Mouse (Mus musculus): ENCODE measurements at regions not wholly inside any gene's neighbourhood (a gene's known extent, or its start where the extent isn't known, plus 50 kb on each side); places are given as distances from the start of the nearest gene placed in this dataset.

GRCm38 (mm10) chr9:115545792-115546191 is 235.6 kb upstream of the Stt3b start:
- TF ChIP-seq GATA1 (IDR thresholded peaks at IDR 0.05; ENCODE audit: low read length) (no peak), TAL1 (IDR thresholded peaks at IDR 0.05; ENCODE audit: low read length) (no peak)

GRCm38 (mm10) chr9:115547625-115548325 is 237.6 kb upstream of the Stt3b start:
- H3K36me3 ChIP-seq (ENCODE audit: control insufficient read depth) = no peaks in the 10 kb centered on the region
- peaks cover 6% of the 10 kb centered on the region for H3K4me1 ChIP-seq (ENCODE audit: control insufficient read depth)
- no peak overlapping the region for H3K4me3 ChIP-seq (replicated peaks)
- H3K9me3 ChIP-seq (ENCODE audit: control insufficient read depth, low read length) = peaks cover 4% of the 10 kb centered on the region; the same call in 1 of the 2 replicates
- H3K27me3 ChIP-seq (ENCODE audit: control insufficient read depth) = no peaks in the 10 kb centered on the region
- no peak for TF ChIP-seq TAL1 (IDR thresholded peaks at IDR 0.05; ENCODE audit: low read length)
- TF ChIP-seq GATA1 (IDR thresholded peaks at IDR 0.05; ENCODE audit: low read length) = no peak

More at GRCm38 (mm10) chr9:115545792-115546191, 235.6 kb upstream of the Stt3b start:
- Histone ChIP-seq H3K9me3 (ENCODE audit: control insufficient read depth, low read length) (peaks cover 2% of the 10 kb centered on the region; the same call in 1 of the 2 replicates), H3K4me1 (ENCODE audit: control insufficient read depth) (peaks cover 4% of the 10 kb centered on the region), H3K4me3 (replicated peaks) (no peak overlapping the region), H3K36me3 (ENCODE audit: control insufficient read depth) (no peaks in the 10 kb centered on the region), H3K27me3 (ENCODE audit: control insufficient read depth) (no peaks in the 10 kb centered on the region)

- Histone ChIP-seq H3K27me3 (ENCODE audit: control insufficient read depth) (no peaks in the 10 kb centered on the region), H3K36me3 (ENCODE audit: control insufficient read depth) (no peaks in the 10 kb centered on the region), H3K9me3 (ENCODE audit: control insufficient read depth, low read length) (peaks cover 4% of the 10 kb centered on the region; the same call in 1 of the 2 replicates), H3K4me1 (ENCODE audit: control insufficient read depth) (peaks cover 6% of the 10 kb centered on the region), H3K4me3 (replicated peaks) (no peak overlapping the region)
- TF ChIP-seq TAL1 (IDR thresholded peaks at IDR 0.05; ENCODE audit: low read length) (no peak), GATA1 (IDR thresholded peaks at IDR 0.05; ENCODE audit: low read length) (no peak)
Measured at GRCm38 (mm10) chr9:115548722-115549349, 238.6 kb upstream of the Stt3b start.

GRCm38 (mm10) chr9:115551080-115551479 is 240.9 kb upstream of the Stt3b start:
- Histone ChIP-seq H3K36me3 (ENCODE audit: control insufficient read depth) (no peaks in the 10 kb centered on the region), H3K4me3 (replicated peaks) (no peak overlapping the region), H3K9me3 (ENCODE audit: control insufficient read depth, low read length) (peaks cover 4% of the 10 kb centered on the region; the same call in 1 of the 2 replicates), H3K27me3 (ENCODE audit: control insufficient read depth) (no peaks in the 10 kb centered on the region), H3K4me1 (ENCODE audit: control insufficient read depth) (peaks cover 6% of the 10 kb centered on the region)
- TF ChIP-seq GATA1 (IDR thresholded peaks at IDR 0.05; ENCODE audit: low read length) (no peak), TAL1 (IDR thresholded peaks at IDR 0.05; ENCODE audit: low read length) (no peak)

GRCm38 (mm10) chr9:115551501-115551900 is 241.3 kb upstream of the Stt3b start:
- TF ChIP-seq GATA1 (IDR thresholded peaks at IDR 0.05; ENCODE audit: low read length) (no peak), TAL1 (IDR thresholded peaks at IDR 0.05; ENCODE audit: low read length) (no peak)
- Histone ChIP-seq H3K27me3 (ENCODE audit: control insufficient read depth) (no peaks in the 10 kb centered on the region), H3K9me3 (ENCODE audit: control insufficient read depth, low read length) (peaks cover 4% of the 10 kb centered on the region; the same call in 1 of the 2 replicates), H3K4me1 (ENCODE audit: control insufficient read depth) (peaks cover 6% of the 10 kb centered on the region), H3K36me3 (ENCODE audit: control insufficient read depth) (no peaks in the 10 kb centered on the region), H3K4me3 (replicated peaks) (no peak overlapping the region)

GRCm38 (mm10) chr9:115558131-115558530 is 247.9 kb upstream of the Stt3b start:
- Histone ChIP-seq H3K4me1 (ENCODE audit: control insufficient read depth) (no peaks in the 10 kb centered on the region), H3K36me3 (ENCODE audit: control insufficient read depth) (no peaks in the 10 kb centered on the region), H3K4me3 (replicated peaks) (no peak overlapping the region), H3K27me3 (ENCODE audit: control insufficient read depth) (no peaks in the 10 kb centered on the region), H3K9me3 (ENCODE audit: control insufficient read depth, low read length) (peaks cover 11% of the 10 kb centered on the region)
- no peak for TF ChIP-seq GATA1 (IDR thresholded peaks at IDR 0.05; ENCODE audit: low read length)
- no peak for TF ChIP-seq TAL1 (IDR thresholded peaks at IDR 0.05; ENCODE audit: low read length)

- TF ChIP-seq GATA1 (IDR thresholded peaks at IDR 0.05; ENCODE audit: low read length) (no peak), TAL1 (IDR thresholded peaks at IDR 0.05; ENCODE audit: low read length) (no peak)
- Histone ChIP-seq H3K9me3 (ENCODE audit: control insufficient read depth, low read length) (peaks cover 11% of the 10 kb centered on the region), H3K4me3 (replicated peaks) (no peak overlapping the region)
Measured at GRCm38 (mm10) chr9:115559521-115559920, 249.3 kb upstream of the Stt3b start.

GRCm38 (mm10) chr9:115561207-115561606 is 251.0 kb upstream of the Stt3b start:
- Histone ChIP-seq H3K36me3 (ENCODE audit: control insufficient read depth) (no peaks in the 10 kb centered on the region), H3K27me3 (ENCODE audit: control insufficient read depth) (no peaks in the 10 kb centered on the region), H3K4me1 (ENCODE audit: control insufficient read depth) (no peaks in the 10 kb centered on the region), H3K9me3 (ENCODE audit: control insufficient read depth, low read length) (peaks cover 11% of the 10 kb centered on the region), H3K4me3 (replicated peaks) (no peak overlapping the region)
- no peak for TF ChIP-seq TAL1 (IDR thresholded peaks at IDR 0.05; ENCODE audit: low read length)
- no peak for TF ChIP-seq GATA1 (IDR thresholded peaks at IDR 0.05; ENCODE audit: low read length)

More at GRCm38 (mm10) chr9:115559521-115559920, 249.3 kb upstream of the Stt3b start:
- H3K4me1 ChIP-seq (ENCODE audit: control insufficient read depth) = no peaks in the 10 kb centered on the region
- no peaks in the 10 kb centered on the region for H3K27me3 ChIP-seq (ENCODE audit: control insufficient read depth)
- H3K36me3 ChIP-seq (ENCODE audit: control insufficient read depth) = no peaks in the 10 kb centered on the region

GRCm38 (mm10) chr9:115562783-115563182 is 252.6 kb upstream of the Stt3b start:
- Histone ChIP-seq H3K27me3 (ENCODE audit: control insufficient read depth) (no peaks in the 10 kb centered on the region), H3K36me3 (ENCODE audit: control insufficient read depth) (no peaks in the 10 kb centered on the region), H3K4me3 (replicated peaks) (no peak overlapping the region), H3K9me3 (ENCODE audit: control insufficient read depth, low read length) (peaks cover 11% of the 10 kb centered on the region), H3K4me1 (ENCODE audit: control insufficient read depth) (no peaks in the 10 kb centered on the region)
- TF ChIP-seq TAL1 (IDR thresholded peaks at IDR 0.05; ENCODE audit: low read length) (no peak), GATA1 (IDR thresholded peaks at IDR 0.05; ENCODE audit: low read length) (no peak)
